Mouse (Mus musculus) cerebellum, postnatal 14 days (tissue): ENCODE measurements around the gene 9430038I01Rik.

Source experiments
- DNase-seq, 2 experiments: peaks; one replicate each; pipeline ENCODE4 v3.0.0; 2021; ENCODE audit warnings: mixed read lengths in 2 of 2

Gene 9430038I01Rik

GRCm38 (mm10) chr7:137365056-137365455 is 45.5 kb downstream of the 9430038I01Rik start:
- DNase-seq = peak; percentile 35 to 54

- peak; percentile 40 to 61 for DNase-seq
Observed at GRCm38 (mm10) chr7:137364571-137364970, 46.0 kb downstream of the 9430038I01Rik start.

GRCm38 (mm10) chr7:137346860-137347259 is 63.7 kb downstream of the 9430038I01Rik start:
- peak in 1 of 2 experiments; percentile 39 for DNase-seq

GRCm38 (mm10) chr7:137346068-137346467 is 64.5 kb downstream of the 9430038I01Rik start:
- no peak for DNase-seq

DNA sequence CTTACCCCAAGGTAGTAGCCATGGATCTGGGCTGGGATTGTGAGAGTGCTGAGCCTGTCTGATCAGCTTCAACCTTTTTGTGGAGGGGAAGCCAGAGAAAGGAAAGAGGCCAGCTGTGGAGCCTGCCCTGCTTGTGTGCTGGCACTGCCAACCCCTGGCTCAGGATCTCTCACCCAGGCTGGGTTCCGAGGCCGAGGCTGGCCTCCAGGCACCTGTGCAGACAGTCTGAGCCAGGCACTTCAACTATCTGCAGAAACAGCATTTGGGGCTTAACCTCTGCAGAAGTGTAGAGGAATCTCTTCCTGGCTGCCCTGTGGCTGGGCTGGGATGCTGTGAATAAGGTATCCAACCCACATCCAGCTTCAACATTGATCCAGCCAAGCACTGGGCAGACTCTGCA is 76.6 kb downstream of the 9430038I01Rik start:
- DNase-seq = no peak
